Mouse (Mus musculus) frontal cortex, adult (tissue): Measurements from ENCODE around the gene Gm1979.
"Not testable (repeated sequence)": the region's sequence is repeated elsewhere in the genome, so short reads cannot be mapped to it uniquely, and the experiment has no call there.

Experiments used
- ATAC-seq: cut with Nextera tagmentation; 2 replicates; pipeline ENCODE4 v1.9.2; 2017; ENCODE audit warnings: mild to moderate bottlenecking, moderate library complexity, mixed read lengths; ENCODE audit not compliant: low TSS enrichment

Gene Gm1979

GRCm38 (mm10) chr5:26004698-26005097, at the start of gene Gm1979:
Gm1979 (minus strand) TSS chr5:26004798.
- ATAC-seq, result not testable (repeated sequence)

- ATAC-seq, result not testable (repeated sequence)
These were observed 34.9 kb upstream of the Gm1979 start, which contains the start of gene Speer4a for GRCm38 (mm10) chr5:26039458-26039857. Speer4a (minus strand) TSS chr5:26039558.

GRCm38 (mm10) chr5:26022816-26023215, 18.2 kb upstream of the Gm1979 start, which contains the start of gene Gm5862:
Gm5862 (minus strand) TSS chr5:26022916.
- not testable (repeated sequence) for ATAC-seq

DNA sequence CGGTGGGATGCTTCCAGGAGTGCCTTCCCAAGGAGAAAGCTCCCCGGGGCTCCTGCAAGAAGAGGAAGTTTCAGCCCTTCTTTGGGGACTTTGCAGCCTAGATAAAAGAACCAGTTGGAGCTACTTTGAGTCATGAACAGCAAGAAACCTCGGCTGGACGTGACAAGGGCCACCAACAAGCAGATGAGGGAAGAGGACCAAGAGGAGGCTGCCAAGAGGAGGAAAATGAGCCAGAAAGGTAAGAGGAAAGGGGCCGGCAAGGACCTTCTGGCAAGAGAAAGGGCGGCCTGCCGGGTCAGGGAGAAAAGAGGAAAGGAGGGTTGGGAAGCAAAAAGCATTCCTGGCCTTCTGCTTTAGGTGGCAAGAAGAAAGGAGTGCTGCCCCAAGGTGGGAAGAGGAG, 3.1 kb upstream of the Gm1979 start:
- not testable (repeated sequence) for ATAC-seq

DNA sequence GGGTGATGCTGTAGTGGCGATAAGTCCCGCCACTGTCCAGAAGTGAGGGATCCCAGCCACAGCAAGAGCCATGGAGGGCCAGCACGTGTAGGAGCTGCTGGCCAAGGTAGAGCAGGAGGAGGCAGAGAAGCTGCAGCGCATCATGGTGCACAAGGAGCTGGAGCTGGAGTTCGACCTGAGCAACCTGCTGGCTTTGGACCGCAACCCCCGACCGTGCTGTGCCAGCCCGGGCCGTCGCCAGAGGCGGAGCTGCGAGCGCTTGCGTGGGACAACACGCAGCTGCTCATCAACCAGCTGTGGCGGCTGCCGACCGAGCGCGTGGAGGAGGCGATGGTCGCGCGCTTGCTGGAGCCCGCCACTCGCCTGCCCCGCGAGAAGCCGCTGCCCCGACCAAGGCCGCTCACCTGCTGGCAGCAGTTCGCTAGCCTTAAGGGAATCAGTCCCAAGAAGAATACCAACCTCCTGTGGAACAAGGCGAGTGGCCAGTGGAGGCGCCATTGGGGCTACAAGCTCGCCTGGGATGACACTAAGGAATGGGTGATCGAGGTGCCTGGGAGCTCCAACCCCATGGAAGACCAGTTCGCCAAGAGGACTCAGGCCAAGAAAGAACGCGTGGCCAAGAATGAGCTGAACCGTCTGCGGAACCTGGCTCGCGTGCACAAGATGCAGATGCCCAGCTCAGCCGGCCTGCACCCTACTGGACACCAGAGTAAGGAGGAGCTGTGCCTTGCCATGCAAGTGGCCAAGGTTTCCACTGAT, 2.5 kb upstream of the Gm1979 start:
- ATAC-seq, result peak; percentile 91

GRCm38 (mm10) chr5:25988550-25988949, 16.0 kb downstream of the Gm1979 start, which contains the start of gene Gm21698:
Gm21698 (minus strand) TSS chr5:25988650.
- not testable (repeated sequence) for ATAC-seq

GRCm38 (mm10) chr5:25972563-25972962, 32.0 kb downstream of the Gm1979 start, which contains the start of gene Gm21680:
Gm21680 (minus strand) TSS chr5:25972663.
- not testable (repeated sequence) for ATAC-seq

DNA sequence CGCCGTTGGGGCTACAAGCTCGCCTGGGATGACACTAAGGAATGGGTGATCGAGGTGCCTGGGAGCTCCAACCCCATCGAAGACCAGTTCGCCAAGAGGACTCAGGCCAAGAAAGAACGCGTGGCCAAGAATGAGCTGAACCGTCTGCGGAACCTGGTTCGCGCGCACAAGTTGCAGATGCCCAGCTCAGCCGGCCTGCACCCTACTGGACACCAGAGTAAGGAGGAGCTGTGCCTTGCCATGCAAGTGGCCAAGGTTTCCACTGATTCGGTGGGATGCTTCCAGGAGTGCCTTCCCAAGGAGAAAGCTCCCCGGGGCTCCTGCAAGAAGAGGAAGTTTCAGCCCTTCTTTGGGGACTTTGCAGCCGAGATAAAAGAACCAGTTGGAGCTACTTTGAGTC, 47.5 kb downstream of the Gm1979 start:
- ATAC-seq, result not testable (repeated sequence)

DNA sequence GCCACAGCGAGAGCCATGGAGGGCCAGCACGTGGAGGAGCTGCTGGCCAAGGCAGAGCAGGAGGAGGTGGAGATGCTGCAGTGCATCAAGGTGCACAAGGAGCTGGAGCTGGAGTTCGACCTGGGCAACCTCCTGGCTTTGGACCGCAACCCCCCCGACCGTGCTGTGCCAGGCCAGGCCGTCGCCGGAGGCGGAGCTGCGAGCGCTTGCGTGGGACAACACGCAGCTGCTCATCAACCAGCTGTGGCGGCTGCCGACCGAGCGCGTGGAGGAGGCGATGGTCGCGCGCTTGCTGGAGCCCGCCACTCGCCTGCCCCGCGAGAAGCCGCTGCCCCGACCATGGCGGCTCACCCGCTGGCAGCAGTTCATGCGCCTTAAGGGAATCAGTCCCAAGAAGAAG, 48.0 kb downstream of the Gm1979 start:
- peak; percentile 38 for ATAC-seq

- not testable (repeated sequence) for ATAC-seq
These were observed 50.3 kb downstream of the Gm1979 start, which contains the start of gene Gm21671 for GRCm38 (mm10) chr5:25954317-25954716. Gm21671 (minus strand) TSS chr5:25954417.
